Mouse (Mus musculus) small intestine, adult 2 months (tissue): ENCODE data around the gene Mlxip. TPM values are rescaled to one million over a fixed set of nuclear protein-coding genes. Genes with fewer than 3 reads are reported as not detected.

Experiments used
- H3K27ac ChIP-seq: fragments of 200-500 bp; 2 replicates; pipeline ENCODE4 v1.5.1; 2012; ENCODE audit warnings: low read depth, low read length, control low read depth, inconsistent platforms; ENCODE audit not compliant: insufficient read depth
- H3K27me3 ChIP-seq: fragments of 200-500 bp; 2 replicates; pipeline ENCODE4 v1.6.1; 2012; ENCODE audit warnings: mild to moderate bottlenecking, moderate library complexity, low read length, inconsistent platforms; ENCODE audit not compliant: control insufficient read depth, insufficient read depth
- H3K36me3 ChIP-seq: fragments of 200-500 bp; 2 replicates; pipeline ENCODE4 v1.6.1; 2012; ENCODE audit warnings: mild to moderate bottlenecking, low read length, control low read depth, inconsistent platforms; ENCODE audit not compliant: control insufficient read depth, insufficient read depth
- H3K4me1 ChIP-seq: fragments of 200-500 bp; 2 replicates; pipeline ENCODE4 v1.6.1; 2012; ENCODE audit warnings: low read length, inconsistent platforms, mixed read lengths; ENCODE audit not compliant: control insufficient read depth, insufficient read depth, insufficient read length
- H3K4me3 ChIP-seq: fragments of 200-500 bp; 2 replicates; pipeline ENCODE4 v1.5.1; 2012; ENCODE audit warnings: low read depth, mild to moderate bottlenecking, control low read depth, inconsistent platforms, low read length, moderate library complexity
- CTCF ChIP-seq: fragments of 200-500 bp; IDR thresholded peaks from 2 replicates; pipeline ENCODE4 v1.5.1; 2012; ENCODE audit warnings: low read depth, mild to moderate bottlenecking, control low read depth, inconsistent platforms, low read length, moderate library complexity, mixed read lengths; ENCODE audit not compliant: insufficient replicate concordance, insufficient read length; ENCODE audit errors: extremely low read depth
- POLR2A ChIP-seq: fragments of 200-500 bp; IDR thresholded peaks from 2 replicates; pipeline ENCODE4 v1.6.1; 2012; ENCODE audit warnings: low read depth, mild to moderate bottlenecking, control low read depth, inconsistent platforms, low read length, moderate library complexity
- WGBS: fragments of 180-500 bp; shearing (Covaris S2); methylation state at CpG from one replicate; pipeline ENCODE4 v1.1.7; 2018; 5-methylcytosine and 5-hydroxymethylcytosine counted together
- polyA plus RNA-seq: library from polyadenylated mRNA; depleted of rRNA; stranded (reverse); fragments of >200 nt; gene quantifications from 2 replicates; pipeline ENCODE4 v1.2.3, GENCODE M21; 2012

Mlxip gene
- polyA plus RNA-seq, 1 experiment: 39.7 TPM

DNA sequence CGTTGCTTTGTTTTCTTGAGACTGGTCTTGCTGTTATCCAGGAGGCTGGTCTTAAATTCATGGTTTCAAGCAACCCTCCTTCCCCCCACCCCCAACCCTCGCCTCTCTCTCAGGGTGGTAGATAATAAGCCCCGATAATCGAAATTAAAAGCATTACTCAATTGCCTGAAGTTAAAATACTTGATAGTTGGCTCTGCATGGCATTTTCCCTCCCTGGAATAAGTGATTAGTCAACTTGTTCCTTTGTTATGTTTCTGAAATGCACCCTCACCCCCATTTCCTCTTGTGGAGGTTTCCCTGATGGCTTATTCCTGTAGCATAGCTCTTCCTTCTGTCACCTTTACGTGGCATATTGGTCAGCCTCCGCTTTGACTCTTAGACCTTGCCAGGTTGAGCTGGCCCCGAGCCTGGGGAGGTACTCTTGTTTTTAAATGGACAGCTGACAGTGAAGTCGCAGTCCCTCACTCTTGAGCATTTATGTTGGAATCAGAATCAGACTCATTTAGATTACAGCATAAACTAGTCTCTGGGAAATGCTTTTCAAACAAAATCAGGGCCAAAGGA, 2.4 kb downstream of the Mlxip start:
- Histone ChIP-seq H3K27me3 (no peaks in the 10 kb centered on the region), H3K27ac (peak overlapping the region; percentile 55), H3K36me3 (no peaks in the 10 kb centered on the region), H3K4me1 (peaks cover 16% of the 10 kb centered on the region), H3K4me3 (peak overlapping the region; percentile 55)
- 3% methylated on average over 8 of the region's 8 CpGs for WGBS
- TF ChIP-seq CTCF: no peak
- no peak for TF ChIP-seq POLR2A

DNA sequence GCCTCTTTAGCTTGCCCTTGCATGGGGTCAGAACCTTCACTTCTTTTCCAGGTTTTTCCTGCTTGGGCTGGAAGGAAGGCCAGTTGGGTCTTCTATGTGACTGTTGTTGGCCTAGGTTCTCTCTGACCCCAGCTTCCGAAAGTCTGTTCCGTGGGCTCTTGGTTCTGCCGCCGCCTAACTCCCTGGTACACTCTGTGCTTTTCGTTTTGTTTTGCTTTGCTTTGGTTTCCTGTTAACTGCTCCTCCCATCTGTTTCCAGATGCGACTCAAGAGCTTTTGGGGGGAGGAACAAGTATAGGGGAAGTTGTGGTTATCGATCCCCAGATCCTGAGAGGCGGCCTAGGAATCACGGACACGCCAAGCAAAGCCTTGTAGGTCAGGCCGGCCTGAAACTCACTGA, 3.2 kb downstream of the Mlxip start:
- WGBS: 4% methylated on average over 11 of the region's 11 CpGs
- H3K27ac ChIP-seq: peak overlapping the region; percentile 84

DNA sequence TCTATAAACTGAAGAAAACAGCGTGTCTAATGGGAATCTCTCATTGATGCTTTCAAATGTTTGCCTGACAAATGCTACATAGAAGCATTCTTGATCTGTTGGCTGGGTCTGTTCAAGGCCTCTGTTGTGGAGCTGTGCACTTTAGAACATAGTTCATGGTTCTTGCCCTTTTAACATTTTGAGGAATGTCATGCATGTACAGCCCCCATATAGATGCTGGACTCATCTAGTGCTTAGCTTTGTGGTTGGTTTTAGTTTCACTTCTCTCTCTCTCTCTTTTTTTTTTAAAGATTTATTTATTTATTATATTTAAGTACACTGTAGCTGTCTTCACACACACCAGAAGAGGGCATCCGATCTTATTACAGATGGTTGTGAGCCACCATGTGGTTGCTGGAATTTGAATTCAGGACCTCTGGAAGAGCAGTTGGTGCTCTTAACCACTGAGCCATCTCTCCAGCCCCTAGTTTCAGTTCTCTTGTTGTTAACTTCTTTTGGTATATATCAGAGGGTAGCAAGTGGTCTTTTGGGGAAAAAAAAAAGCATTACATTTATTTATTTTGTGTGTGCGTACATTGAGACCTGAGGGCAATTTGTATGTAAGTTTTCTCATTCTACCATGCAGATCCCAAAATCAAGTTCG, 4.4 kb downstream of the Mlxip start:
- WGBS: 46% methylated on average over 4 of the region's 4 CpGs
- no peak overlapping the region for H3K4me3 ChIP-seq

More for the DNA sequence above, 3.2 kb downstream of the Mlxip start:
- H3K36me3 ChIP-seq: no peaks in the 10 kb centered on the region
- H3K27me3 ChIP-seq: no peaks in the 10 kb centered on the region
- peak overlapping the region; percentile 62 for H3K4me3 ChIP-seq
- peak; percentile 58; the same call in 1 of the 2 replicates for TF ChIP-seq POLR2A
- TF ChIP-seq CTCF: no peak
- peaks cover 18% of the 10 kb centered on the region for H3K4me1 ChIP-seq

DNA sequence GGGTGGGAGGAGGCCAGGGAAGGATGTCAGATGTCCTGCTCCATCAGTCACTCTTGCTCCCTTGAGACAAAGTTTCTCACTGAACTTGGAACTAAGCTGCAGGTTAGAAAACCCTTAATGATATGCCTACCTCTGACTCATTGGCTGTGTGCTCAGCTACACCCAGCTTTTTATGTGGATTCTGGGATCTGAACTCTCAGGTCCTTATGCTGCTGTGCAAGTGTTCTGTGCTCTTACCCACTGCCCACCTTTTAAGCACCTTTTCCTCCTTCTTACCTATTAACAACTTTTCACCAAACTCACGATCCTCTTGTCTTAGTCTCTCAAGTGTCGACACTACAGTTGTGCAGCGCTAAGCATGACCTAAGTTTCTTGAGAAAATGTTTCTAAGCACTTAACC, 9.9 kb downstream of the Mlxip start:
- H3K27ac ChIP-seq: no peak overlapping the region
- peaks cover 5% of the 10 kb centered on the region; the same call in 1 of the 2 replicates for H3K4me1 ChIP-seq
- H3K4me3 ChIP-seq: no peak overlapping the region
- H3K36me3 ChIP-seq: peaks cover 2% of the 10 kb centered on the region; the same call in 1 of the 2 replicates
- no peaks in the 10 kb centered on the region for H3K27me3 ChIP-seq
- TF ChIP-seq POLR2A (no peak), CTCF (no peak)
- WGBS: 88% methylated on average over 3 of the region's 3 CpGs

More for the DNA sequence above, 4.4 kb downstream of the Mlxip start:
- TF ChIP-seq CTCF (no peak), POLR2A (no peak)
- Histone ChIP-seq H3K27me3 (no peaks in the 10 kb centered on the region), H3K27ac (peak overlapping the region; percentile 84; the same call in 1 of the 2 replicates), H3K36me3 (no peaks in the 10 kb centered on the region), H3K4me1 (peaks cover 15% of the 10 kb centered on the region)

DNA sequence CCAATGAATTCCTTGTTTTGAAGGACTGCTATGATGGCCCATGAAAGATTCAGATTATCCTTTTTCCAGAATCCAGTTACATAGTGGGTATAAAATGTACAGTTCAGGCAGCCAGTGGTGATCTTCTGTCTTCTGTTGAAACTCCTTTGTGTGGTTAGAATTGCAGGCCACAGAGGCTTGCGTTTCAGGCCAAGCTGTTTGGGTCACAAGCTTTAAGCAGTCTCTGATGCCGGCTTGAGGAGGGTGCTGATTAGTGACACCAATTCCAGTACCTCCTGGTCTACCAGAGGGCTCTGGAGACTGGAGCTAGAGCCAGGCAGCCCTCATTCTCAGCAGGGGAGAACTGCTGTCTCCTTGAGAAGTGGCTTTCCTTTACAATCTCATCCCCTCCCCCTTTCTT, 12.4 kb downstream of the Mlxip start:
- peaks cover 5% of the 10 kb centered on the region; the same call in 1 of the 2 replicates for H3K36me3 ChIP-seq
- no peak for TF ChIP-seq POLR2A

DNA sequence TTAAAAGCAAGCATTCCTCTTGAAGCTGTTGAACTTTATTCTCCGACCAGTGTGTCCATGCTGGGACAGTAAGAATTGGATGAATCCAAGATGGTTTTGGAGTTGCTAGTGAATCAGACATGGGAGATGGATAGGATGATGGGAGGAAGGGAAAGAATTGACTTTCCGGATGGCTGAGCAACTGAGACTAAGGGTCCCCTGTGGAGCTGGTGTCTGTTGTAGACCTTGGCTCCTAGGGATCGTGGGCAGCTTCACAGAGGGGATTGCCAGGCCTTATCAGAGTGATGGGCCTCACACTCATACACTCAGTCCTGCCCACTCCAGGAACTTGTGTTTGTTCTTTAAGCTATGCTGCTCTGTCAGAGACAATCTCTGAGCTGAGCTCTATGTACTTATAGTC, 13.6 kb downstream of the Mlxip start:
- WGBS: 57% methylated on average over 3 of the region's 3 CpGs
- no peak for TF ChIP-seq CTCF
- TF ChIP-seq POLR2A: no peak
- Histone ChIP-seq H3K4me1 (peaks cover 6% of the 10 kb centered on the region; the same call in 1 of the 2 replicates), H3K4me3 (no peak overlapping the region), H3K27ac (no peak overlapping the region), H3K36me3 (peaks cover 5% of the 10 kb centered on the region; the same call in 1 of the 2 replicates), H3K27me3 (no peaks in the 10 kb centered on the region)

More for the DNA sequence above, 12.4 kb downstream of the Mlxip start:
- Histone ChIP-seq H3K4me3 (no peak overlapping the region), H3K27ac (no peak overlapping the region), H3K27me3 (no peaks in the 10 kb centered on the region), H3K4me1 (peaks cover 5% of the 10 kb centered on the region; the same call in 1 of the 2 replicates)
- 51% methylated on average over 2 of the region's 2 CpGs for WGBS

DNA sequence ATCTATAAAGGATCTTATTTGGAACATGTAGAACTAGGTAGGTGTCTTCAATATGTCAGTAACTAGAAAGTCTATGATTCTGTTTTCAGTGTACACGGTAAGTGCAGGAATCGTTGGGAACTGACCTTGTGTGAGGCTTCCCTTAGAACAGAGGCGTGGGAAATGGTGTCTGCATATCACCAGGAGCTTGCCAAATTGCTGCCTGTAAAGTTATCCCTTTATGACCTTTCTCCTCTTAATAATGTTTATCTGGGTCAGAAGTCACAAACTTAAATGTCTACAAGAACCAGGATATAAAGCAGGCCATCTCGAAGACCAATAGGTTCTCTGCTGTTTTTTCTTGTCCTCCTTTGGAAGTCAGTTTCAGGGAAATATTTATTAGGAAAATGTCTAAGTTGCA, 17.6 kb downstream of the Mlxip start:
- Histone ChIP-seq H3K36me3 (peaks cover 5% of the 10 kb centered on the region; the same call in 1 of the 2 replicates), H3K27me3 (no peaks in the 10 kb centered on the region), H3K27ac (peak overlapping the region; percentile 58), H3K4me1 (peaks cover 16% of the 10 kb centered on the region; the same call in 1 of the 2 replicates), H3K4me3 (no peak overlapping the region)
- TF ChIP-seq CTCF (no peak), POLR2A (no peak)
- WGBS: 14% methylated on average over 4 of the region's 4 CpGs
